Mouse (Mus musculus) heart, adult 2 months (tissue): ENCODE results near the gene Fyttd1. TPM values are rescaled to one million over a fixed set of nuclear protein-coding genes. Genes with fewer than 3 reads are reported as not detected.

Source experiments
- DNase-seq, 2 experiments: peaks; one replicate each; pipeline ENCODE4 v3.0.0; 2021
- H3K27ac ChIP-seq: fragments of 200-600 bp; 2 replicates; pipeline ENCODE4 v1.8.1; 2022
- H3K27me3 ChIP-seq: fragments of 200-500 bp; 2 replicates; pipeline ENCODE4 v1.6.1; 2012; ENCODE audit warnings: mild to moderate bottlenecking, low read length, inconsistent platforms, mixed read lengths; ENCODE audit not compliant: control insufficient read depth, insufficient read depth
- H3K36me3 ChIP-seq: fragments of 200-500 bp; 2 replicates; pipeline ENCODE4 v1.6.1; 2012; ENCODE audit warnings: low read length, inconsistent platforms; ENCODE audit not compliant: control insufficient read depth, insufficient read depth
- H3K4me1 ChIP-seq: fragments of 200-500 bp; 2 replicates; pipeline ENCODE4 v1.6.1; 2011; ENCODE audit warnings: low read length; ENCODE audit not compliant: control insufficient read depth, insufficient read depth
- H3K4me3 ChIP-seq: fragments of 200-600 bp; 2 replicates; pipeline ENCODE4 v1.8.1; 2022
- H3K79me2 ChIP-seq: fragments of 200-500 bp; replicated peaks from 2 replicates; pipeline ENCODE4 v1.6.1; 2012; ENCODE audit warnings: mild to moderate bottlenecking, inconsistent platforms, low read length, moderate library complexity, mixed read lengths; ENCODE audit not compliant: control insufficient read depth, insufficient read depth
- H3K9ac ChIP-seq: fragments of 200-500 bp; 2 replicates; pipeline ENCODE4 v1.6.1; 2012; ENCODE audit warnings: low read depth, mild to moderate bottlenecking, control low read depth, inconsistent platforms, low read length, mixed read lengths
- CTCF ChIP-seq: fragments of 200-600 bp; IDR thresholded peaks from 2 replicates; pipeline ENCODE4 v1.8.1; 2022; ENCODE audit warnings: antibody characterized with exemption, mild to moderate bottlenecking, moderate library complexity
- EP300 ChIP-seq: fragments of 200-500 bp; IDR thresholded peaks from 2 replicates; pipeline ENCODE4 v1.6.1; 2011; ENCODE audit warnings: low read depth, low read length, control low read depth; ENCODE audit not compliant: insufficient read depth
- POLR2A ChIP-seq: fragments of 200-500 bp; IDR thresholded peaks from 2 replicates; pipeline ENCODE4 v1.6.1; 2011; ENCODE audit warnings: mild to moderate bottlenecking, low read depth, low read length, control low read depth; ENCODE audit not compliant: insufficient read depth
- WGBS: fragments of 180-500 bp; shearing (Covaris S2); methylation state at CpG from one replicate; pipeline ENCODE4 v1.1.7; 2018; 5-methylcytosine and 5-hydroxymethylcytosine counted together
- intact Hi-C: fragments of 180-260 bp; cut with DNase I; formaldehyde crosslinking; loops from one replicate; pipeline ENCODE4 v1.15.1; 2025
- polyA plus RNA-seq: library from polyadenylated mRNA; depleted of rRNA; stranded (reverse); fragments of >200 nt; gene quantifications from 2 replicates; pipeline ENCODE4 v1.2.3, GENCODE M21; 2012; rRNA removed
- total RNA-seq, 2 experiments: library from RNA; stranded (reverse); gene quantifications; 2 replicates each; pipeline ENCODE4 v1.2.3; 2021

Gene Fyttd1
- total and polyA plus RNA-seq, 3 experiments, result 13.4 to 108 (median 101) TPM

GRCm38 (mm10) chr16:32953806-32954205, 76.5 kb downstream of the Fyttd1 start:
- DNase-seq, result no peak
- TF ChIP-seq POLR2A (no peak), EP300 (no peak), CTCF (no peak)
- intact Hi-C loops, result no loop called here
- H3K9ac ChIP-seq, result no peak overlapping the region
- no peaks in the 10 kb centered on the region for H3K27me3 ChIP-seq
- no peaks in the 10 kb centered on the region for H3K4me1 ChIP-seq
- 73% methylated on average over 5 of the region's 5 CpGs for WGBS
- no peak overlapping the region for H3K4me3 ChIP-seq
- peaks cover 3% of the 10 kb centered on the region for H3K36me3 ChIP-seq
- H3K79me2 ChIP-seq, result peaks cover 5% of the 10 kb centered on the region; the same call in 1 of the 2 replicates
- H3K27ac ChIP-seq, result no peak overlapping the region

GRCm38 (mm10) chr16:32954304-32954703, 77.0 kb downstream of the Fyttd1 start:
- TF ChIP-seq POLR2A (no peak), CTCF (no peak), EP300 (no peak)
- intact Hi-C loops, result no loop called here
- no peak overlapping the region for H3K4me3 ChIP-seq
- 80% methylated on average over 6 of the region's 6 CpGs for WGBS
- H3K9ac ChIP-seq, result no peak overlapping the region
- H3K36me3 ChIP-seq, result peaks cover 3% of the 10 kb centered on the region
- peaks cover 5% of the 10 kb centered on the region; the same call in 1 of the 2 replicates for H3K79me2 ChIP-seq
- no peaks in the 10 kb centered on the region for H3K27me3 ChIP-seq
- no peak for DNase-seq
- H3K27ac ChIP-seq, result no peak overlapping the region
- no peaks in the 10 kb centered on the region for H3K4me1 ChIP-seq

- DNase-seq, result no peak
- TF ChIP-seq POLR2A (no peak), CTCF (no peak), EP300 (no peak)
- intact Hi-C loops, result no loop called here
- Histone ChIP-seq H3K79me2 (0 out of 2 replicates have a peak, but pooled peaks cover 2% of the 10 kb centered on the region), H3K9ac (no peak overlapping the region), H3K36me3 (peaks cover 3% of the 10 kb centered on the region), H3K27ac (no peak overlapping the region), H3K4me1 (no peaks in the 10 kb centered on the region), H3K4me3 (no peak overlapping the region), H3K27me3 (no peaks in the 10 kb centered on the region)
- WGBS, result 82% methylated on average over 5 of the region's 5 CpGs
Measured at GRCm38 (mm10) chr16:32956889-32957288, 79.6 kb downstream of the Fyttd1 start.

Other genes with a start within 250 kb of the Fyttd1 start
- gene Tnk2, start 233.6 kb upstream of the Fyttd1 start, total RNA-seq, result 10 to 100 TPM; 17.8 to 19.6 TPM
- 32.2 and 37.0 TPM in 2 replicates for gene Tnk2, start 233.6 kb upstream of the Fyttd1 start, polyA plus RNA-seq
- under 1 TPM; 0.18 to 0.21 TPM for gene Muc4, start 141.6 kb upstream of the Fyttd1 start, total RNA-seq
- 0.23 and 2.5 TPM in 2 replicates for gene Muc4, start 141.6 kb upstream of the Fyttd1 start, polyA plus RNA-seq
- under 1 TPM; 0.30 to 0.47 TPM for gene Muc20, start 80.1 kb upstream of the Fyttd1 start, total RNA-seq
- gene Muc20, start 80.1 kb upstream of the Fyttd1 start, polyA plus RNA-seq, result 0.94 TPM in 1 of 2 replicates, not detected in the other
- not detected for gene Smbd1, start 67.0 kb upstream of the Fyttd1 start, total RNA-seq
- not detected in 2 replicates for gene Smbd1, start 67.0 kb upstream of the Fyttd1 start, polyA plus RNA-seq
- 10 to 100 TPM; 27.6 to 30.0 TPM for gene Rubcn, start 266 bp downstream of the Fyttd1 start, total RNA-seq
- gene Rubcn, start 266 bp downstream of the Fyttd1 start, polyA plus RNA-seq, result 44.1 and 59.3 TPM in 2 replicates
- gene Lrch3, start 36.6 kb downstream of the Fyttd1 start, total RNA-seq, result 10 to 100 TPM; 20.3 to 22.6 TPM
- gene Lrch3, start 36.6 kb downstream of the Fyttd1 start, polyA plus RNA-seq, result 13.8 and 25.5 TPM in 2 replicates
- under 1 TPM; 0.57 to 0.84 TPM for gene Iqcg, start 178.7 kb downstream of the Fyttd1 start, total RNA-seq
- 0.09 and 0.25 TPM in 2 replicates for gene Iqcg, start 178.7 kb downstream of the Fyttd1 start, polyA plus RNA-seq
- gene Rpl35a, start 179.0 kb downstream of the Fyttd1 start, total RNA-seq, result 100 to 1,000 TPM; 298 to 319 TPM
- 167 and 313 TPM in 2 replicates for gene Rpl35a, start 179.0 kb downstream of the Fyttd1 start, polyA plus RNA-seq
- gene Lmln, start 185.0 kb downstream of the Fyttd1 start, total RNA-seq, result 1 to 10 TPM; 1.9 to 2.0 TPM
- 1.1 and 1.8 TPM in 2 replicates for gene Lmln, start 185.0 kb downstream of the Fyttd1 start, polyA plus RNA-seq